Mouse (Mus musculus) forebrain, embryonic 15.5 days (tissue): ENCODE measurements at regions not wholly inside any gene's neighbourhood (a gene's known extent, or its start where the extent isn't known, plus 50 kb on each side); places are given as distances from the start of the nearest gene placed in this dataset.

Source experiments
- ATAC-seq: fragments of 200-750 bp; cut with Nextera tagmentation; replicated peaks from 2 replicates; pipeline ENCODE4 v1.8.0; 2017; ENCODE audit warnings: mild to moderate bottlenecking, moderate TSS enrichment, moderate library complexity
- H3K27ac ChIP-seq: fragments of 300-500 bp; sonication (generic); replicated peaks from 2 replicates; pipeline ENCODE4 v1.5.1; 2015; ENCODE audit warnings: mild to moderate bottlenecking, inconsistent platforms
- H3K27me3 ChIP-seq: fragments of 300-500 bp; sonication (generic); 2 replicates; pipeline ENCODE4 v1.6.1; 2015; ENCODE audit warnings: inconsistent platforms
- H3K36me3 ChIP-seq: fragments of 300-500 bp; sonication (generic); 2 replicates; pipeline ENCODE4 v1.6.1; 2015; ENCODE audit warnings: mild to moderate bottlenecking, inconsistent platforms
- H3K4me1 ChIP-seq: fragments of 300-500 bp; sonication (generic); 2 replicates; pipeline ENCODE4 v1.6.1; 2015; ENCODE audit warnings: inconsistent platforms
- H3K4me2 ChIP-seq: fragments of 300-500 bp; sonication (generic); replicated peaks from 2 replicates; pipeline ENCODE4 v1.6.1; 2015; ENCODE audit warnings: mild to moderate bottlenecking, inconsistent platforms
- H3K4me3 ChIP-seq: fragments of 300-500 bp; sonication (generic); 2 replicates; pipeline ENCODE4 v1.5.1; 2015; ENCODE audit warnings: mild to moderate bottlenecking, inconsistent platforms
- H3K9ac ChIP-seq: fragments of 300-500 bp; sonication (generic); replicated peaks from 2 replicates; pipeline ENCODE4 v1.6.1; 2015; ENCODE audit warnings: mild to moderate bottlenecking, inconsistent platforms
- H3K9me3 ChIP-seq: fragments of 300-500 bp; sonication (generic); 2 replicates; pipeline ENCODE4 v1.6.1; 2016; ENCODE audit warnings: inconsistent platforms
- WGBS: fragments of 180-500 bp; shearing (Covaris S2); methylation state at CpG from one replicate; pipeline ENCODE4 v1.1.7; 2015; ENCODE audit warnings: mixed read lengths; 5-methylcytosine and 5-hydroxymethylcytosine counted together

- no peak for ATAC-seq
Measured at GRCm38 (mm10) chr13:6191915-6192295, 330.6 kb downstream of the Klf6 start.

GRCm38 (mm10) chr13:6196690-6197089, 335.4 kb downstream of the Klf6 start:
- H3K4me3 ChIP-seq: no peak overlapping the region
- no peaks in the 10 kb centered on the region for H3K9me3 ChIP-seq
- H3K36me3 ChIP-seq: no peaks in the 10 kb centered on the region
- no peak overlapping the region for H3K9ac ChIP-seq
- no peak overlapping the region for H3K4me2 ChIP-seq
- 51% methylated on average over 5 of the region's 5 CpGs for WGBS
- peaks cover 10% of the 10 kb centered on the region for H3K4me1 ChIP-seq
- H3K27ac ChIP-seq: no peak overlapping the region
- H3K27me3 ChIP-seq: no peaks in the 10 kb centered on the region
- no peak for ATAC-seq

More at GRCm38 (mm10) chr13:6191915-6192295, 330.6 kb downstream of the Klf6 start:
- WGBS: 33% methylated on average over 5 of the region's 5 CpGs
- Histone ChIP-seq H3K36me3 (no peaks in the 10 kb centered on the region), H3K4me2 (no peak overlapping the region), H3K9ac (no peak overlapping the region), H3K4me1 (peaks cover 19% of the 10 kb centered on the region), H3K27me3 (no peaks in the 10 kb centered on the region), H3K9me3 (no peaks in the 10 kb centered on the region), H3K4me3 (no peak overlapping the region), H3K27ac (no peak overlapping the region)

- Histone ChIP-seq H3K27me3 (no peaks in the 10 kb centered on the region), H3K4me3 (no peak overlapping the region), H3K27ac (no peak overlapping the region), H3K9ac (no peak overlapping the region), H3K9me3 (no peaks in the 10 kb centered on the region), H3K4me1 (peaks cover 4% of the 10 kb centered on the region), H3K36me3 (no peaks in the 10 kb centered on the region), H3K4me2 (no peak overlapping the region)
- ATAC-seq: no peak
- 65% methylated on average over 6 of the region's 6 CpGs for WGBS
Measured at GRCm38 (mm10) chr13:6199107-6199506, 337.8 kb downstream of the Klf6 start.

GRCm38 (mm10) chr13:6201516-6201915, 340.2 kb downstream of the Klf6 start:
- WGBS: 91% methylated on average over 1 of the region's 1 CpGs
- Histone ChIP-seq H3K4me3 (no peak overlapping the region), H3K36me3 (no peaks in the 10 kb centered on the region), H3K4me2 (no peak overlapping the region), H3K27ac (no peak overlapping the region), H3K27me3 (no peaks in the 10 kb centered on the region), H3K9ac (no peak overlapping the region), H3K4me1 (no peaks in the 10 kb centered on the region), H3K9me3 (no peaks in the 10 kb centered on the region)
- no peak for ATAC-seq

- H3K4me3 ChIP-seq: no peak overlapping the region
- no peak overlapping the region for H3K27ac ChIP-seq
- no peaks in the 10 kb centered on the region for H3K27me3 ChIP-seq
- H3K9ac ChIP-seq: no peak overlapping the region
- WGBS: 78% methylated on average over 4 of the region's 4 CpGs
- H3K4me2 ChIP-seq: no peak overlapping the region
- ATAC-seq: no peak
- H3K36me3 ChIP-seq: no peaks in the 10 kb centered on the region
- H3K9me3 ChIP-seq: no peaks in the 10 kb centered on the region
- H3K4me1 ChIP-seq: 0 out of 2 replicates have a peak, but pooled peaks cover 2% of the 10 kb centered on the region
Measured at GRCm38 (mm10) chr13:6204801-6205200, 343.1 kb upstream of the Pitrm1 start.

GRCm38 (mm10) chr13:6212550-6212949, 335.4 kb upstream of the Pitrm1 start:
- Histone ChIP-seq H3K27ac (no peak overlapping the region), H3K9ac (no peak overlapping the region), H3K4me3 (no peak overlapping the region), H3K9me3 (no peaks in the 10 kb centered on the region), H3K4me2 (no peak overlapping the region), H3K4me1 (0 out of 2 replicates have a peak, but pooled peaks cover 2% of the 10 kb centered on the region), H3K27me3 (no peaks in the 10 kb centered on the region), H3K36me3 (no peaks in the 10 kb centered on the region)
- 86% methylated on average over 2 of the region's 2 CpGs for WGBS
- ATAC-seq: no peak

GRCm38 (mm10) chr13:6214189-6214588, 333.8 kb upstream of the Pitrm1 start:
- H3K9ac ChIP-seq: no peak overlapping the region
- H3K9me3 ChIP-seq: no peaks in the 10 kb centered on the region
- 94% methylated on average over 2 of the region's 2 CpGs for WGBS
- no peak overlapping the region for H3K27ac ChIP-seq
- H3K4me2 ChIP-seq: no peak overlapping the region
- H3K4me3 ChIP-seq: no peak overlapping the region
- no peaks in the 10 kb centered on the region for H3K4me1 ChIP-seq
- no peaks in the 10 kb centered on the region for H3K27me3 ChIP-seq
- no peaks in the 10 kb centered on the region for H3K36me3 ChIP-seq
- ATAC-seq: no peak

GRCm38 (mm10) chr13:6226087-6226643, 321.8 kb upstream of the Pitrm1 start:
- Histone ChIP-seq H3K4me1 (no peaks in the 10 kb centered on the region), H3K4me3 (no peak overlapping the region), H3K4me2 (no peak overlapping the region), H3K36me3 (no peaks in the 10 kb centered on the region), H3K27me3 (no peaks in the 10 kb centered on the region), H3K9ac (no peak overlapping the region), H3K27ac (no peak overlapping the region), H3K9me3 (no peaks in the 10 kb centered on the region)
- 81% methylated on average over 7 of the region's 7 CpGs for WGBS
- no peak for ATAC-seq

- Histone ChIP-seq H3K4me3 (no peak overlapping the region), H3K27me3 (no peaks in the 10 kb centered on the region), H3K9ac (no peak overlapping the region), H3K36me3 (no peaks in the 10 kb centered on the region), H3K27ac (no peak overlapping the region), H3K9me3 (no peaks in the 10 kb centered on the region), H3K4me1 (no peaks in the 10 kb centered on the region), H3K4me2 (no peak overlapping the region)
- no peak for ATAC-seq
- WGBS: 100% methylated on average over 1 of the region's 1 CpGs
Measured at GRCm38 (mm10) chr13:6228278-6228677, 319.7 kb upstream of the Pitrm1 start.

- Histone ChIP-seq H3K4me3 (no peak overlapping the region), H3K36me3 (no peaks in the 10 kb centered on the region), H3K4me1 (no peaks in the 10 kb centered on the region), H3K9ac (no peak overlapping the region), H3K9me3 (no peaks in the 10 kb centered on the region), H3K27ac (no peak overlapping the region), H3K27me3 (no peaks in the 10 kb centered on the region), H3K4me2 (no peak overlapping the region)
- no peak for ATAC-seq
- 100% methylated on average over 1 of the region's 1 CpGs for WGBS
Measured at GRCm38 (mm10) chr13:6235394-6235793, 312.6 kb upstream of the Pitrm1 start.

- H3K36me3 ChIP-seq: no peaks in the 10 kb centered on the region
- H3K27ac ChIP-seq: no peak overlapping the region
- WGBS: 94% methylated on average over 8 of the region's 8 CpGs
- H3K4me3 ChIP-seq: no peak overlapping the region
- H3K4me1 ChIP-seq: no peaks in the 10 kb centered on the region
- ATAC-seq: no peak
- no peak overlapping the region for H3K9ac ChIP-seq
- no peaks in the 10 kb centered on the region for H3K9me3 ChIP-seq
- H3K4me2 ChIP-seq: no peak overlapping the region
- H3K27me3 ChIP-seq: no peaks in the 10 kb centered on the region
Measured at GRCm38 (mm10) chr13:6236503-6236902, 311.4 kb upstream of the Pitrm1 start.

GRCm38 (mm10) chr13:6237201-6237600, 310.7 kb upstream of the Pitrm1 start:
- Histone ChIP-seq H3K4me3 (no peak overlapping the region), H3K9me3 (no peaks in the 10 kb centered on the region), H3K4me2 (no peak overlapping the region), H3K27me3 (no peaks in the 10 kb centered on the region), H3K36me3 (no peaks in the 10 kb centered on the region), H3K27ac (no peak overlapping the region), H3K9ac (no peak overlapping the region), H3K4me1 (no peaks in the 10 kb centered on the region)
- 88% methylated on average over 3 of the region's 3 CpGs for WGBS
- no peak for ATAC-seq

GRCm38 (mm10) chr13:6240855-6241254, 307.1 kb upstream of the Pitrm1 start:
- no peak overlapping the region for H3K4me3 ChIP-seq
- H3K27me3 ChIP-seq: no peaks in the 10 kb centered on the region
- no peaks in the 10 kb centered on the region for H3K36me3 ChIP-seq
- no peak overlapping the region for H3K9ac ChIP-seq
- no peaks in the 10 kb centered on the region for H3K4me1 ChIP-seq
- WGBS: 55% methylated on average over 3 of the region's 3 CpGs
- no peak overlapping the region for H3K4me2 ChIP-seq
- no peak for ATAC-seq
- no peaks in the 10 kb centered on the region for H3K9me3 ChIP-seq
- H3K27ac ChIP-seq: no peak overlapping the region
